Mouse (Mus musculus) bone marrow macrophage, adult 2 months (primary cell): ENCODE results near the gene Pum1.

ENCODE experiments used
- CTCF ChIP-seq: IDR thresholded peaks from 2 replicates; pipeline ENCODE4 v1.5.1; 2012; ENCODE audit warnings: low read depth, mild to moderate bottlenecking, low read length, moderate library complexity
- POLR2A ChIP-seq: IDR thresholded peaks from 2 replicates; pipeline ENCODE4 v1.6.1; 2012; ENCODE audit warnings: mild to moderate bottlenecking, low read depth, low read length, borderline replicate concordance

- TF ChIP-seq CTCF (no peak), POLR2A (no peak)
Measured at GRCm38 (mm10) chr4:130749566-130749965, 86.4 kb downstream of the Pum1 start.
